Mouse (Mus musculus) bone marrow macrophage, adult 2 months (primary cell): Measurements from ENCODE around the gene Cbwd1. TPM values are rescaled to one million over a fixed set of nuclear protein-coding genes. Genes with fewer than 3 reads are reported as not detected.

Source experiments
- H3K27ac ChIP-seq: 2 replicates; pipeline ENCODE4 v1.5.1; 2012; ENCODE audit warnings: low read depth, low read length; ENCODE audit not compliant: insufficient read depth
- H3K4me1 ChIP-seq: 2 replicates; pipeline ENCODE4 v1.6.1; 2012; ENCODE audit warnings: low read length; ENCODE audit not compliant: control insufficient read depth, insufficient read depth
- H3K4me3 ChIP-seq: 2 replicates; pipeline ENCODE4 v1.5.1; 2012; ENCODE audit warnings: mild to moderate bottlenecking, low read length, moderate library complexity; ENCODE audit not compliant: insufficient read depth
- CTCF ChIP-seq: IDR thresholded peaks from 2 replicates; pipeline ENCODE4 v1.5.1; 2012; ENCODE audit warnings: low read depth, mild to moderate bottlenecking, low read length, moderate library complexity
- POLR2A ChIP-seq: IDR thresholded peaks from 2 replicates; pipeline ENCODE4 v1.6.1; 2012; ENCODE audit warnings: mild to moderate bottlenecking, low read depth, low read length, borderline replicate concordance
- polyA plus RNA-seq: library from polyadenylated mRNA; stranded (reverse); fragments of >200 nt; gene quantifications from 2 replicates; pipeline ENCODE4 v1.2.4, GENCODE M21; 2012; ENCODE audit not compliant: missing spikeins, insufficient read depth, insufficient read length

The Cbwd1 gene
- polyA plus RNA-seq, 1 experiment = 7.2 TPM

DNA sequence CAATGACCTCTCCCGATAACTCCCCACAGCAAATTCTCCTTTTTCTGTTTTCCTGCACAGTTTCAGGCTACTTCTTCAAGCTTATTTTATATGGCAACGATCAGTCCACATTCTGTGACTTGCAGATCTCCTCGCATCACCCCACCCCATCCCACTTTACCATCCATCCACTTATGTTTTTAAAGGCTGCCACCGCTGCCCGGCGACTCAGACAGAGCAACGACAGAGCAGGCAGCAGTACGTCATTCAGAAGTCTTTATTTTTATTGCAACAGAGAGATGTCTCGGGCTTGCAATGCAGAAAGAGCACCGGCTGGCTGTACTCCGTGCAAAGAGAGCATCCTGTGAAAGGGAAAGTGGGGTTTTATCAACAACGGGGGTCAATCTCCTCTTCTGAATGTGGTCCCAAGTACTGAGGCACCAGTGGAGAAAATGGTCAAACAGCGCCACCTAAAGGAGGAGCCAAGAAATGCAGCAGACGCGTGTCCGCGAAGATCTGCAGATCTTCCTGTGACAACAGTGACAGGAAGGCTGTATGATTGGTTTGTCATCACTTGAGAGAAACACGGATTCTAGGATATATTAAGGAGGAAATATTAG lies 90.3 kb downstream of the Cbwd1 start:
- peak overlapping the region; percentile 36 for H3K4me3 ChIP-seq
- TF ChIP-seq CTCF = peak; percentile 95
- no peak for TF ChIP-seq POLR2A

More for the DNA sequence above, 90.3 kb downstream of the Cbwd1 start:
- Histone ChIP-seq H3K4me1 (no peaks in the 10 kb centered on the region), H3K27ac (no peak overlapping the region)

Other genes with a start within 250 kb of the Cbwd1 start
- 0.33 and 0.83 TPM in 2 replicates for gene Pgm5, start 99.8 kb downstream of the Cbwd1 start, polyA plus RNA-seq
- 59.4 and 67.3 TPM in 2 replicates for gene Gm10053, start 85.9 kb downstream of the Cbwd1 start, polyA plus RNA-seq
- not detected in 2 replicates for gene Foxd4, start 60.4 kb downstream of the Cbwd1 start, polyA plus RNA-seq
- 78.5 and 83.3 TPM in 2 replicates for gene Dock8, start 37.9 kb upstream of the Cbwd1 start, polyA plus RNA-seq